ENCODE assay signal across 21 mouse cellular contexts in genomic region chr16:39390626-39391025, GRCm38 (mm10).
"Had no signal": no experiment of that assay in that cellular context is flagged by ENCODE, and none has a peak within 500 bp of the region (broad histone marks: within the 10 kb centered on the region; RNA-seq: fewer than 3 reads in every experiment).

No protein-coding gene starts in this region.

- H3K9me3 ChIP-seq: heart, embryonic 12.5 days; hindbrain, embryonic 10.5 days; hindbrain, embryonic 12.5 days; intestine, embryonic 15.5 days; limb, embryonic 10.5 days; limb, embryonic 12.5 days; liver, embryonic 13.5 days had no signal

- H3K4me3 ChIP-seq: heart, adult 2 months; heart, embryonic 12.5 days; hindbrain, embryonic 10.5 days; hindbrain, embryonic 12.5 days; intestine, embryonic 15.5 days; layer of hippocampus, adult 2 months; left cerebral cortex, adult 2 months; limb, embryonic 10.5 days; limb, embryonic 12.5 days; liver, embryonic 13.5 days had no signal

- H3K36me3 ChIP-seq: heart, embryonic 12.5 days; hindbrain, embryonic 10.5 days; hindbrain, embryonic 12.5 days; intestine, embryonic 15.5 days; limb, embryonic 10.5 days; limb, embryonic 12.5 days; liver, embryonic 13.5 days had no signal

- H3K27ac ChIP-seq: heart, adult 2 months; hindbrain, embryonic 10.5 days; hindbrain, embryonic 12.5 days; hindbrain, embryonic 14.5 days; intestine, embryonic 15.5 days; layer of hippocampus, adult 2 months; left cerebral cortex, adult 2 months; limb, embryonic 10.5 days; limb, embryonic 12.5 days; liver, embryonic 13.5 days had no signal

- H3K4me1 ChIP-seq: heart, embryonic 12.5 days; hindbrain, embryonic 10.5 days; hindbrain, embryonic 12.5 days; intestine, embryonic 15.5 days; limb, embryonic 10.5 days; limb, embryonic 12.5 days; liver, embryonic 13.5 days had no signal

- H3K27me3 ChIP-seq: heart, embryonic 12.5 days; hindbrain, embryonic 12.5 days; intestine, embryonic 15.5 days; limb, embryonic 12.5 days; liver, embryonic 13.5 days had no signal

- DNase-seq: gastrocnemius, postnatal 14 days; gastrocnemius, postnatal 36 days; heart, adult 11 months; heart, adult 2 months; heart, postnatal 4 days; kidney, adult 18-20 months; kidney, adult 8-10 months; kidney, postnatal 10 days; kidney, postnatal 25 days; kidney, postnatal 4 days; liver; liver, embryonic 13.5 days had no signal
